Mouse (Mus musculus) forebrain, postnatal 0 days (tissue): ENCODE data around the gene Fgf5. TPM values are rescaled to one million over a fixed set of nuclear protein-coding genes. Genes with fewer than 3 reads are reported as not detected.
A peak's percentile ranks its signal among the peaks of the same experiment; 100 is the strongest.

Experiments
- ATAC-seq: fragments of 200-750 bp; cut with Nextera tagmentation; 2 replicates; pipeline ENCODE4 v1.8.0; 2017; ENCODE audit warnings: mild to moderate bottlenecking, moderate library complexity
- DNase-seq: peaks from one replicate; pipeline ENCODE4 v3.0.0-alpha.2; 2015
- H3K27ac ChIP-seq: fragments of 300-500 bp; sonication (generic); 2 replicates; pipeline ENCODE4 v1.5.1; 2014; ENCODE audit warnings: low read depth, mild to moderate bottlenecking, antibody characterized with exemption, low read length, moderate library complexity, mixed read lengths
- H3K27me3 ChIP-seq: fragments of 300-500 bp; sonication (generic); 2 replicates; pipeline ENCODE4 v1.6.1; 2014; ENCODE audit warnings: mild to moderate bottlenecking, low read length, mixed read lengths; ENCODE audit not compliant: insufficient read depth
- H3K36me3 ChIP-seq: fragments of 300-500 bp; sonication (generic); 2 replicates; pipeline ENCODE4 v1.6.1; 2014; ENCODE audit warnings: mild to moderate bottlenecking, moderate library complexity; ENCODE audit not compliant: insufficient read depth
- H3K4me1 ChIP-seq: fragments of 300-500 bp; sonication (generic); 2 replicates; pipeline ENCODE4 v1.6.1; 2014; ENCODE audit warnings: antibody characterized with exemption; ENCODE audit not compliant: insufficient read depth
- H3K4me2 ChIP-seq: fragments of 300-500 bp; sonication (generic); 2 replicates; pipeline ENCODE4 v1.6.1; 2014; ENCODE audit warnings: low read depth, mild to moderate bottlenecking, moderate library complexity
- H3K4me3 ChIP-seq: fragments of 300-500 bp; sonication (generic); 2 replicates; pipeline ENCODE4 v1.5.1; 2014; ENCODE audit warnings: low read depth, low read length, mixed read lengths
- H3K9ac ChIP-seq: fragments of 300-500 bp; sonication (generic); 2 replicates; pipeline ENCODE4 v1.6.1; 2014; ENCODE audit warnings: mild to moderate bottlenecking
- H3K9me3 ChIP-seq: fragments of 300-500 bp; sonication (generic); 2 replicates; pipeline ENCODE4 v1.6.1; 2016; ENCODE audit warnings: low read length
- CTCF ChIP-seq: sonication (generic); IDR thresholded peaks from 2 replicates; pipeline ENCODE4 v1.5.1; 2016; ENCODE audit warnings: antibody characterized with exemption, control low read depth, low read depth
- WGBS: fragments of 180-500 bp; shearing (Covaris S2); extraction: QIAGEN DNeasy Blood & Tissue Kit; methylation state at CpG from one replicate; pipeline ENCODE4 v1.1.7; 2014; 5-methylcytosine and 5-hydroxymethylcytosine counted together
- polyA plus RNA-seq: library from polyadenylated mRNA; unstranded; fragments of >200 nt; fragmentation: Nextera tagmentation; extraction: Ambion mirVana; gene quantifications from 2 replicates; pipeline ENCODE4 v1.2.1, GENCODE M21; 2015
- total RNA-seq: library from RNA; depleted of rRNA; stranded (reverse); fragments of >200 nt; gene quantifications from 2 replicates; pipeline ENCODE4 v1.2.3, GENCODE M21; 2014; rRNA removed

Fgf5 gene
- total and polyA plus RNA-seq, 2 experiments from 2014 or later, result 0.48 to 0.94 TPM

GRCm38 (mm10) chr5:98300079-98300478, 46.1 kb downstream of the Fgf5 start:
- ATAC-seq (no peak), DNase-seq (no peak)
- Histone ChIP-seq H3K36me3 (no peaks in the 10 kb centered on the region), H3K4me3 (no peak overlapping the region), H3K27ac (no peak overlapping the region), H3K27me3 (no peaks in the 10 kb centered on the region), H3K4me2 (no peak overlapping the region), H3K9me3 (no peaks in the 10 kb centered on the region), H3K4me1 (no peaks in the 10 kb centered on the region), H3K9ac (no peak overlapping the region)
- 93% methylated on average over 4 of the region's 4 CpGs for WGBS
- TF ChIP-seq CTCF, result no peak

- H3K4me2 ChIP-seq, result no peak overlapping the region
- no peaks in the 10 kb centered on the region for H3K27me3 ChIP-seq
- no peak for ATAC-seq
- H3K4me1 ChIP-seq, result no peaks in the 10 kb centered on the region
- no peak overlapping the region for H3K4me3 ChIP-seq
- H3K36me3 ChIP-seq, result no peaks in the 10 kb centered on the region
- H3K27ac ChIP-seq, result no peak overlapping the region
- DNase-seq, result no peak
- H3K9ac ChIP-seq, result no peak overlapping the region
- H3K9me3 ChIP-seq, result no peaks in the 10 kb centered on the region
- 92% methylated on average over 4 of the region's 4 CpGs for WGBS
- TF ChIP-seq CTCF, result no peak
Observed at GRCm38 (mm10) chr5:98305673-98306072, 51.7 kb downstream of the Fgf5 start.

- Histone ChIP-seq H3K9ac (no peak overlapping the region), H3K36me3 (no peaks in the 10 kb centered on the region), H3K27ac (no peak overlapping the region), H3K4me3 (no peak overlapping the region), H3K9me3 (no peaks in the 10 kb centered on the region), H3K27me3 (no peaks in the 10 kb centered on the region), H3K4me1 (no peaks in the 10 kb centered on the region), H3K4me2 (no peak overlapping the region)
- DNase-seq, result peak; percentile 14
- TF ChIP-seq CTCF, result no peak
- WGBS, result 38% methylated on average over 9 of the region's 9 CpGs
- no peak for ATAC-seq
Observed at GRCm38 (mm10) chr5:98306528-98306927, 52.5 kb downstream of the Fgf5 start.

- Histone ChIP-seq H3K9ac (no peak overlapping the region), H3K36me3 (no peaks in the 10 kb centered on the region), H3K4me3 (no peak overlapping the region), H3K27ac (no peak overlapping the region), H3K4me2 (no peak overlapping the region), H3K4me1 (no peaks in the 10 kb centered on the region), H3K27me3 (no peaks in the 10 kb centered on the region), H3K9me3 (no peaks in the 10 kb centered on the region)
- no peak for DNase-seq
- 77% methylated on average over 2 of the region's 2 CpGs for WGBS
- no peak for ATAC-seq
- no peak for TF ChIP-seq CTCF
Observed at GRCm38 (mm10) chr5:98326625-98327024, 72.6 kb downstream of the Fgf5 start.

Other genes starting within 250 kb of the Fgf5 start
- gene Antxr2, start 223.1 kb upstream of the Fgf5 start, total RNA-seq, result 3.4 and 5.1 TPM in 2 replicates
- gene Antxr2, start 223.1 kb upstream of the Fgf5 start, polyA plus RNA-seq, result 1.2 and 1.9 TPM in 2 replicates
- 17.5 and 25.6 TPM in 2 replicates for gene Prdm8, start 87.0 kb upstream of the Fgf5 start, total RNA-seq
- 1.8 and 2.4 TPM in 2 replicates for gene Prdm8, start 87.0 kb upstream of the Fgf5 start, polyA plus RNA-seq
- gene Cfap299, start 75.1 kb downstream of the Fgf5 start, total RNA-seq, result 0.69 and 0.81 TPM in 2 replicates
- 3.4 and 5.3 TPM in 2 replicates for gene Cfap299, start 75.1 kb downstream of the Fgf5 start, polyA plus RNA-seq